Mouse (Mus musculus) adrenal gland, adult (tissue): ENCODE results near the gene Golt1b.
"Not testable (repeated sequence)": the region's sequence is repeated elsewhere in the genome, so short reads cannot be mapped to it uniquely, and the experiment has no call there.

Experiments used
- DNase-seq, 2 experiments: peaks; one replicate each; pipeline ENCODE4 v3.0.0; 2022 to 2023; ENCODE audit warnings: low spot score in 1 of 2; ENCODE audit not compliant: inconsistent age in 2 of 2

Gene Golt1b

GRCm38 (mm10) chr6:142387011-142387754 is at the start of gene Golt1b, which contains the start of gene Recql:
TSS of gene Golt1b (plus strand) at chr6:142387221.
TSS of gene Recql (minus strand) at chr6:142387087.
- DNase-seq: peak; percentile 98 to 99

DNA sequence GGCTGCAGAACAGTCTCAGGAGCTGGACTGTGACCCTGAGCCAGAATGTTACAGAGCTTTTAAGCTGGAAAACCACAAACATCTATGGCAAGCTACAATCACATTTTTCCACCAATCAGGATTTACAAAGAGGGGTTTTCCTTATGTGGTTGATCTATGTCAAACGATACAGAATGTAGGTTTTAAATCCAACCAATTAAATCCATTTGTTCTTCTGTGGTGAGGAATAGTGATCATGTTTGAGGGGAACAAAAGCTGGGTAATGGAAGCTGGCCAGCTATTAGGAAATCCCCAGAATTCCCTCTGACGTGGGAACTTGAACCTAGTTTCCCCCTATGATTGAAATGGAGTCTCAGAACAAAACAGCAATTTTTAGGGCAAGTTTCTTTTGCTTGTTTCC is 48.1 kb upstream of the Golt1b start:
- no peak for DNase-seq

DNA sequence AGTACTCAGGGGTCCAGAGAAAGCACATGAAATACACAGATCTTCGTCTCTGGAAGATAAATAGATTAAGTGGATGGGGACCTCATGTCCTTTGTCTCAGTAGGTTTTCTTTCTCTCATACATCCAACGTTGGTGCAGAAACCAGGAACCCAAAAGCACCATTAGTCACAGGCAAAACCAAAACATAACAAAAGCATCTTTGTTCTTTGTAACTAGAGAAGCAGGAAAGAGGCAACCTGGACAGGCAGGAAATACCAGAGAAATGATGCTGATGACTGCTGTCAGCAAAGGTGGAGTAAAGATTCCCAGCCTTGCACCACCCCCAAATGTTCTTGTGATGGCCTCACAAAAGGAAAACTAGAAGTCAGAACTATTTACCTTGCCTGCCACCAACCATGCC is 47.4 kb upstream of the Golt1b start:
- no peak for DNase-seq

- DNase-seq: peak in 1 of 2 experiments; percentile 73
These were observed 43.5 kb upstream of the Golt1b start for GRCm38 (mm10) chr6:142343561-142343960.

GRCm38 (mm10) chr6:142345440-142346038 is 41.5 kb upstream of the Golt1b start, which contains the start of gene Pyroxd1:
TSS of gene Pyroxd1 (plus strand) at chr6:142345654.
- peak; percentile 89 to 96 for DNase-seq

- DNase-seq: no peak
These were observed 40.6 kb upstream of the Golt1b start for GRCm38 (mm10) chr6:142346181-142347110.

- no peak for DNase-seq
These were observed 39.3 kb upstream of the Golt1b start for GRCm38 (mm10) chr6:142347431-142348385.

- DNase-seq: not testable (repeated sequence)
These were observed 34.9 kb upstream of the Golt1b start for GRCm38 (mm10) chr6:142352099-142352498.

DNA sequence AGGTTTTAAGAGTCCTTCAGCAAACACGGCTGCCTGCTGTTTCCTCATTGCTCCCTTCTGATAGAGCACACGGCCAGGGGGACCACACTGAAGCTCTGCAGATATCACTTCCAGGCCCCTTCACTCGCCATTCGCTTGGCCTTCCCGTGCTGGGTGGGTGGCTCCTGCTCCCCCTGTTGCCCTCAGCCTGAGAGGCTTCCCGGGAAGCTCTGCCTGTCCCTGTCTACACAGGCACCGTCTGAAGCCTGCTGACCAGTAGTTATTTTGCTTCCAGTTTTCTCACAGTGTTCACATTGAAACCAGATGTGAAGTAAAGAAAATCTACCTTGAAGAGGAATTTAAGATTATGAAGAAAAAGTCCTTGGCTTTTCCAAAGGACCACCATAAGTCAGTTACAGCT is 29.9 kb upstream of the Golt1b start:
- DNase-seq: no peak

GRCm38 (mm10) chr6:142362036-142362435 is 25.0 kb upstream of the Golt1b start:
- DNase-seq: no peak

GRCm38 (mm10) chr6:142363019-142363576 is 23.9 kb upstream of the Golt1b start:
- DNase-seq: peak in 1 of 2 experiments; percentile 37

GRCm38 (mm10) chr6:142365742-142366472 is 21.1 kb upstream of the Golt1b start:
- DNase-seq: peak in 1 of 2 experiments; percentile 35

- no peak for DNase-seq
These were observed 20.5 kb upstream of the Golt1b start for GRCm38 (mm10) chr6:142366473-142367018.

GRCm38 (mm10) chr6:142367565-142367964 is 19.5 kb upstream of the Golt1b start:
- DNase-seq: no peak

GRCm38 (mm10) chr6:142369568-142369967 is 17.5 kb upstream of the Golt1b start:
- DNase-seq: no peak

GRCm38 (mm10) chr6:142377081-142377480 is 9.9 kb upstream of the Golt1b start:
- no peak for DNase-seq

GRCm38 (mm10) chr6:142378576-142379330 is 8.3 kb upstream of the Golt1b start:
- DNase-seq: no peak

- DNase-seq: peak; percentile 46 to 66
These were observed 7.1 kb upstream of the Golt1b start for GRCm38 (mm10) chr6:142379961-142380360.
